Mouse (Mus musculus): Measurements from ENCODE around the gene Dusp1. TPM values are rescaled to one million over a fixed set of nuclear protein-coding genes. Genes with fewer than 3 reads are reported as not detected.

The Dusp1 gene
- polyA plus RNA-seq (2015; fragmentation: Nextera tagmentation; extraction: Ambion mirVana): 13.4 and 14.2 TPM in 2 replicates

DNA sequence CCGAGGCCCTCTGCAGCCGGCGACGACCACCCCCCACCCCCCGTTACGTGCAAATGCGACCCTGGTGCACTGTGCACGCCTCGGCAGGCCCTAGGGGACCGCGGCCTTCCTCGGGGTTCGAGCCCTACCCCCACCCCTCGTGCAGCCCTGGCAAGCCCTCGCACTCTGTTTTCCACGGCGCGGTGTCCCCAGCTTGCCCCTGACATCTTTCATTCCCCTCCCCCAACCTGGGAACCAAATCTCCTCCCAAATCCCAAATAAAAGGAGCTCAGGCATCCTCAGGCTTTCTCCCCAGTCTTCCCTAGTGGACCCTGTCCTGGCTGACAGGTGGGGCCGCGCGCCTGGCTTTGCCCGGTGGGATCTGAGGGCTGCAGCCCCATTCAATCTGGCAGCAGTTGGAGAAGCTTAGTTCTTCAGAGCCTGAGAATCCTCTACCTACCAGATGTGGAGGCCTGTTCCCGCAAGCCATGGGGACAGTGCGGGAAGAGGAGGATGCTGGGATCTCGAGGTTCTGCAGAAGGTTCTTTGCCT, at the start of gene Dusp1:
TSS of gene Dusp1 (minus strand) at position 478 of the 531 bp plus-strand sequence.
- Histone ChIP-seq H3K27me3 (ENCODE audit: insufficient read depth, low read length) (no peaks in the 10 kb centered on the region), H3K9me3 (ENCODE audit: low read length) (no peaks in the 10 kb centered on the region), H3K9ac (replicated peaks) (peak within 1 kb of the TSS; percentile 73), H3K4me1 (ENCODE audit: insufficient read depth) (peaks cover 32% of the 10 kb centered on the region), H3K36me3 (replicated peaks; ENCODE audit: insufficient read depth, low read length) (no peaks in the 10 kb centered on the region), H3K4me2 (ENCODE audit: low read depth, low read length) (peak within 1 kb of the TSS; percentile 96), H3K27ac (ENCODE audit: low read depth) (peak within 1 kb of the TSS; percentile 66), H3K4me3 (ENCODE audit: low read depth, low read length) (peak within 1 kb of the TSS; percentile 66)
- WGBS (ENCODE audit: insufficient replicate concordance): under 1% methylated on average over 22 of the region's 25 CpGs
- no peak for TF ChIP-seq EP300 (IDR thresholded peaks at IDR 0.05; ENCODE audit: low read depth)
- no peak for TF ChIP-seq CTCF (IDR thresholded peaks at IDR 0.05; ENCODE audit: low read depth)
- no peak for DNase-seq
- peak; percentile 43 for ATAC-seq

DNA sequence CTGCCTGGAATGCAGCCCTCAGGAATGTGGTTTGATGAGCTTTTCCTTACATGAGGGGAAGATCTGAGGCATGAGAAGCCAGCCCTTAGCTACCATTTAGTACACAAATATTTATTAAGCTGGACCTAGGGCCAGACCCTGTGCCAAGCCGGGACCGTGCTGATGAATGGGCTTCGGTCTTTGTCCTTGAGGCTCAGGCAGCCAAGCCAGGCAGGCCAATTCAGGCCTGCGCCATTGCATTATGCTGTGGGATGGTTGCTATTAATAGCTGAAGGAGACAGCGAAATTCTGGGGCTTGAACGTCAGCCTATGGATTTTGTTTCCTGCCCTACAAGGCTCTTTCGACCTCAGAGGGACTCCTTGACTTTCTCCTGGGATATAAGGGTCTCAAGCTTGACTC, 49.4 kb upstream of the Dusp1 start:
- Histone ChIP-seq H3K9ac (replicated peaks) (no peak overlapping the region), H3K27me3 (ENCODE audit: insufficient read depth, low read length) (no peaks in the 10 kb centered on the region), H3K4me2 (ENCODE audit: low read depth, low read length) (no peak overlapping the region), H3K9me3 (ENCODE audit: low read length) (no peaks in the 10 kb centered on the region), H3K4me1 (ENCODE audit: insufficient read depth) (peaks cover 12% of the 10 kb centered on the region; the same call in 1 of the 2 replicates), H3K4me3 (ENCODE audit: low read depth, low read length) (no peak overlapping the region), H3K27ac (ENCODE audit: low read depth) (peak overlapping the region; percentile 51; the same call in 1 of the 2 replicates), H3K36me3 (replicated peaks; ENCODE audit: insufficient read depth, low read length) (peaks cover 13% of the 10 kb centered on the region; the same call in 1 of the 2 replicates)
- ATAC-seq (no peak), DNase-seq (no peak)
- TF ChIP-seq CTCF (IDR thresholded peaks at IDR 0.05; ENCODE audit: low read depth): no peak
- no peak for TF ChIP-seq EP300 (IDR thresholded peaks at IDR 0.05; ENCODE audit: low read depth)
- whole genome bisulfite sequencing (ENCODE audit: insufficient replicate concordance): 77% methylated on average over 7 of the region's 7 CpGs

DNA sequence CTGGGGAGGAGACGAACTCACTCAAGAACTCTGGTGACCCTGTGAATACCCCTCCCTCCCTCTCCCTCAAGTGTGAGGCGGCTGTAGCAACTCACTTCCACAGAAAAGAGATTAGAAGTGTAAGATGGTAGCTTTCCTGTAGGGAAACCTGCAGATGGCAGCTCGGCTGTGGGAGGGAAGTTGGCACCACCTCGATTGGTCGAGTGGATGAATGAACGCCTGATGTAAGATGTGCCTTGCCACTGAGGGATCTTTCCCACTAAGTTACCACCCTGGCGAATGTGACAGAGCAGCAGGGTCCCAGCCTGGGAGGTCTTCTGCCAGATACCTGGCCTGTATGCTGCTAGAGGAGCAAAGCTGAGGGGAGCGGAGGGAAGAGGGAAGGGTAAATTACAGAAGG, 47.9 kb upstream of the Dusp1 start:
- 76% methylated on average over 8 of the region's 8 CpGs for WGBS (ENCODE audit: insufficient replicate concordance)
- H3K9ac ChIP-seq (replicated peaks): no peak overlapping the region
- no peak for ATAC-seq

DNA sequence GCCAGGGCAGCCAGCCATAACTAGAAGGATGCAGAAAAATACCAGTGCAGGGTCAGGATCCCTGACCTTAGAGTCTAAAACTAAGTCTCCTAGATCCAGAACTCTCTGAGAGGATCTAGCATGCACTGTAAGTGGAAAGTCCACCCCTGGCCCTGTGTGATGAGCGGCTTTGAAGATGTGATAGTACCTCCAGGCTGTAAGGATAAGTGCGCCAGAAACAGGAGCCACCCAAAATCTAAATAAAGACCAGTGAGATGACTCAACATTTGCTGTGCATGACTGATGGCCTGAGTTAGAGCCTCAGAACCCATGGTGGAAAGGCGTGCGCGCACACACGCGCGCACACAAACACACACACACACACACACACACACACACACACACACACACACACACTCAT, 46.9 kb upstream of the Dusp1 start:
- 93% methylated on average over 8 of the region's 8 CpGs for WGBS (ENCODE audit: insufficient replicate concordance)
- Histone ChIP-seq H3K9me3 (ENCODE audit: low read length) (no peaks in the 10 kb centered on the region), H3K4me3 (ENCODE audit: low read depth, low read length) (no peak overlapping the region), H3K27ac (ENCODE audit: low read depth) (no peak overlapping the region), H3K4me1 (ENCODE audit: insufficient read depth) (peaks cover 12% of the 10 kb centered on the region; the same call in 1 of the 2 replicates), H3K9ac (replicated peaks) (no peak overlapping the region), H3K27me3 (ENCODE audit: insufficient read depth, low read length) (no peaks in the 10 kb centered on the region), H3K36me3 (replicated peaks; ENCODE audit: insufficient read depth, low read length) (peaks cover 10% of the 10 kb centered on the region; the same call in 1 of the 2 replicates), H3K4me2 (ENCODE audit: low read depth, low read length) (no peak overlapping the region)
- DNase-seq (no peak), ATAC-seq (no peak)
- TF ChIP-seq CTCF (IDR thresholded peaks at IDR 0.05; ENCODE audit: low read depth) (no peak), EP300 (IDR thresholded peaks at IDR 0.05; ENCODE audit: low read depth) (no peak)

More for the DNA sequence above, 47.9 kb upstream of the Dusp1 start:
- H3K36me3 ChIP-seq (replicated peaks; ENCODE audit: insufficient read depth, low read length): peaks cover 10% of the 10 kb centered on the region; the same call in 1 of the 2 replicates
- no peak overlapping the region for H3K27ac ChIP-seq (ENCODE audit: low read depth)
- no peaks in the 10 kb centered on the region for H3K27me3 ChIP-seq (ENCODE audit: insufficient read depth, low read length)
- H3K4me3 ChIP-seq (ENCODE audit: low read depth, low read length): no peak overlapping the region
- H3K4me2 ChIP-seq (ENCODE audit: low read depth, low read length): no peak overlapping the region
- peaks cover 12% of the 10 kb centered on the region; the same call in 1 of the 2 replicates for H3K4me1 ChIP-seq (ENCODE audit: insufficient read depth)
- no peaks in the 10 kb centered on the region for H3K9me3 ChIP-seq (ENCODE audit: low read length)
- no peak for TF ChIP-seq EP300 (IDR thresholded peaks at IDR 0.05; ENCODE audit: low read depth)
- no peak for TF ChIP-seq CTCF (IDR thresholded peaks at IDR 0.05; ENCODE audit: low read depth)
- no peak for DNase-seq

DNA sequence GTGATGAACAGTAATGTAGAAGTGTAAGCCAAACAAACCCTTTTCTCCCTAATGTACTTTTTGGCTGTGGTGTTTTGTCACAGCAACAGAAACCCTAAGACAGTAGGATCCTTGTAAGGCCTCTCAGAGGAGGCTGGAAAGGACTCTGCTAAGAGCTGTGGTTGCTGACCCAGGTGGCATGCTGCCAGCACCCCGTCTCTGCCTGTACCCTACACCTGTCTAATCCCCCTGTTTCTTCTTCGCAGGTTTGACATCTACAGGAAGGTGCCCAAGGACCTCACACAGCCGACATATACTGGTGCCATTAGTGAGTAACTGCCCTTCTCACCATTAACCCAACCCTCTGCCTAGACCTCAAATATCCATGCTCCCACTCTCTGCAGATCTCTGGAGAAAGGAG, 46.4 kb upstream of the Dusp1 start:
- WGBS (ENCODE audit: insufficient replicate concordance): 80% methylated on average over 3 of the region's 3 CpGs
- Histone ChIP-seq H3K36me3 (replicated peaks; ENCODE audit: insufficient read depth, low read length) (peaks cover 10% of the 10 kb centered on the region; the same call in 1 of the 2 replicates), H3K27me3 (ENCODE audit: insufficient read depth, low read length) (no peaks in the 10 kb centered on the region), H3K27ac (ENCODE audit: low read depth) (no peak overlapping the region), H3K9me3 (ENCODE audit: low read length) (no peaks in the 10 kb centered on the region), H3K4me2 (ENCODE audit: low read depth, low read length) (no peak overlapping the region), H3K9ac (replicated peaks) (no peak overlapping the region), H3K4me3 (ENCODE audit: low read depth, low read length) (no peak overlapping the region), H3K4me1 (ENCODE audit: insufficient read depth) (peaks cover 16% of the 10 kb centered on the region)
- TF ChIP-seq CTCF (IDR thresholded peaks at IDR 0.05; ENCODE audit: low read depth): no peak
- no peak for TF ChIP-seq EP300 (IDR thresholded peaks at IDR 0.05; ENCODE audit: low read depth)
- DNase-seq (no peak), ATAC-seq (no peak)

GRCm38 (mm10) chr17:26606516-26606915, 44.6 kb upstream of the Dusp1 start:
- 0 out of 2 replicates have a peak overlapping the region, but pooled peaks have one; percentile 18 for H3K27ac ChIP-seq (ENCODE audit: low read depth)
- TF ChIP-seq CTCF (IDR thresholded peaks at IDR 0.05; ENCODE audit: low read depth) (no peak), EP300 (IDR thresholded peaks at IDR 0.05; ENCODE audit: low read depth) (no peak)
- WGBS (ENCODE audit: insufficient replicate concordance): 60% methylated on average over 2 of the region's 2 CpGs
- peaks cover 23% of the 10 kb centered on the region for H3K4me1 ChIP-seq (ENCODE audit: insufficient read depth)
- ATAC-seq (peak; percentile 26; the same call in 1 of the 2 replicates), DNase-seq (no peak)
- peaks cover 8% of the 10 kb centered on the region; the same call in 1 of the 2 replicates for H3K36me3 ChIP-seq (replicated peaks; ENCODE audit: insufficient read depth, low read length)
- no peaks in the 10 kb centered on the region for H3K27me3 ChIP-seq (ENCODE audit: insufficient read depth, low read length)
- no peak overlapping the region for H3K9ac ChIP-seq (replicated peaks)
- H3K4me3 ChIP-seq (ENCODE audit: low read depth, low read length): no peak overlapping the region
- H3K4me2 ChIP-seq (ENCODE audit: low read depth, low read length): no peak overlapping the region
- H3K9me3 ChIP-seq (ENCODE audit: low read length): no peaks in the 10 kb centered on the region
